Mouse (Mus musculus) stomach, adult 2 months (tissue): ENCODE measurements around the gene Tirap. TPM values are rescaled to one million over a fixed set of nuclear protein-coding genes. Genes with fewer than 3 reads are reported as not detected.

Experiments
- polyA plus RNA-seq: library from polyadenylated mRNA; depleted of rRNA; stranded (reverse); fragments of >200 nt; gene quantifications from 2 replicates; pipeline ENCODE4 v1.2.3, GENCODE M21; 2012; rRNA removed

Gene Tirap
- 10.5 and 12.8 TPM in 2 replicates for polyA plus RNA-seq

GRCm38 (mm10) chr9:35199772-35200471, at the start of gene Tirap, which contains the start of gene Srpr:
Gene Tirap (minus strand): TSS chr9:35200291.
Gene Srpr (plus strand): TSS chr9:35200175.

GRCm38 (mm10) chr9:35210542-35211474, 10.7 kb upstream of the Tirap start, which contains the start of gene Foxred1:
Gene Foxred1 (minus strand): TSS chr9:35211055.

GRCm38 (mm10) chr9:35175251-35176123, 24.6 kb downstream of the Tirap start, which contains the start of gene Dcps:
Gene Dcps (minus strand): TSS chr9:35176061.

Other genes starting within 250 kb of the Tirap start
- gene St3gal4, start 81.0 kb downstream of the Tirap start, polyA plus RNA-seq, result 3.9 and 14.4 TPM in 2 replicates
- gene Dcps, start 24.2 kb downstream of the Tirap start, polyA plus RNA-seq, result 10.3 and 14.7 TPM in 2 replicates
- 17.3 and 18.4 TPM in 2 replicates for gene Srpr, start 116 bp downstream of the Tirap start, polyA plus RNA-seq
- 6.0 and 6.2 TPM in 2 replicates for gene Foxred1, start 10.8 kb upstream of the Tirap start, polyA plus RNA-seq
- gene Fam118b, start 67.5 kb upstream of the Tirap start, polyA plus RNA-seq, result 4.5 and 5.7 TPM in 2 replicates
- gene Rpusd4, start 67.6 kb upstream of the Tirap start, polyA plus RNA-seq, result 3.5 and 3.7 TPM in 2 replicates
- 1.2 and 1.8 TPM in 2 replicates for gene Cdon, start 220.8 kb upstream of the Tirap start, polyA plus RNA-seq